Mouse (Mus musculus): ENCODE results near the gene B4galnt1. TPM values are rescaled to one million over a fixed set of nuclear protein-coding genes. Genes with fewer than 3 reads are reported as not detected.
A peak's percentile ranks its signal among the peaks of the same experiment; 100 is the strongest.

B4galnt1 gene
- total RNA-seq, 2 experiments from 2014 or later: 12.7 to 16.3 TPM

DNA sequence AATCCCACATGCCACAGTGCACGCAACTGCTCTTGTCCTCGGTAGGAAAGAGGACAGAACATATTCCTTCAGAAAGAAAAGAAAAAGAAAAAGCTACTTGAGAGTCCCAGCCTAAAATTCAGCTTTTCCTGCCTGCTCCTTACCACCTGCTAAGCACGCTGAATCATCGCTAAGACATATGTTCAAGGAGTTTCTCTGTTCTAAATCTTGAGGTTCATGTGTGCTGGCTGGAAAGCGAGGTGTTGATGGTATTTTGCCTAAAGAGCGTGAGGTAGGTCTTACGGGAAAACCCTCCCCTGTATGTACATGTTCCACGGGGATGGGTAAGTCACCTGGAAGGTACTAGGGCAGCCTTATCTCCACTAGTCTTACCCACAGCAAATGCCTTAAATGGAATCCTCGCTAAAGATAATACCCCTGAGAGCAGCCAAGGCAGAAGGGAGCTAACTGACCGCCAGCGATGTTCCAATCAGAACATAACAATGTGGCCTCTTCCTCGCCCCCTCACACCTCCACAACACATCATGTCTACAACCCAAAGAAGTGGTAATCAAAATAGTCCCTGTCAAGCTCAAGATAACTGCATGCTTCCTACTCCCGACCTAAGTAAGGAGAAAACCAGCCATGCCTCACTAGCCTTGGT is 45.0 kb downstream of the B4galnt1 start:
- DNase-seq: no peak

DNA sequence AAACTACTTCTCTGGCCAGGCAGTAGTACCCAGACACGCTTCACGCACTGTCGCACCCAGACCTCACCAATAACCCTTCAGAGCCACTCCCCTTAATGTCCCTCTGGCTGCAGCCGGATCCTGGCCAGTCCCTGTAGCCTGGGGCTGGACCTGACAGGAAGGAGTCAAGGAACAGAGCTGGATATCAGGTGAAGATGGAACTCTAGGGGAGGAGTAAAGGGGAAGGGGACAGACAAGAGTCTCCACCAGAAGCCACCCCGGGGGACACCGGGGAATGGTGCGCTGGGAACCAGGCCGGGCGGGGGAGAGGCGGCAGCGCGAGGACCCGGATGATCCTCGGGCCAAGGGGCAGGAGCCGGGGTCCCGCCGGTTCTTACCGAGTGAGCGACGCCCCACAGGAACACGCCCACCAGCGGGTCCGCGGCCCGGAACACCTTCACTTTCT is 46.0 kb downstream of the B4galnt1 start:
- DNase-seq: peak; percentile 50

DNA sequence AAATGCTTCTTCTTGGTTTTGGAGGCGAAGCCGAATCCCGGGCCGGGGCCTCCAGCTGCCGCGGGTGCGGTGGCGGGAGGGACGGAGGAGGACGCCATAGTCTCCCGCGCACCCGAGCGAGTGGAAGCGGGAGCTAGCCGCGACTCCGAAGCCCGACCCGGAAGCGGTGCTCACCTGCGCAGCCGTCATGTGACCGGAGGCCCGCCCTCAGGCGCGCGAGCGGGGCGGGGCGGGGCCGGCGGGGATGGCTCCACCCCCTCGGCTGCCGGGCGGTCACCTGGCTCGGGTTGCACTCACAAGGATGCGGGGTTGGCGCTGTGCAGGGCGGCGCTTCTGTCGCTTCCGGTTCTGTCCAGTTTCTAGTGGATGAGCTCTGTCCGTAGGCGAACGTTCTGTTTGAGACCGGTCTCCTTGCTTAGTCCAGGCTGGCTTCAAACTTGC is 46.4 kb downstream of the B4galnt1 start, which contains the start of gene Pip4k2c:
Gene Pip4k2c, minus strand, starts transcription at position 172 of the 441 bp plus-strand sequence.
- peak; percentile 96 for DNase-seq

DNA sequence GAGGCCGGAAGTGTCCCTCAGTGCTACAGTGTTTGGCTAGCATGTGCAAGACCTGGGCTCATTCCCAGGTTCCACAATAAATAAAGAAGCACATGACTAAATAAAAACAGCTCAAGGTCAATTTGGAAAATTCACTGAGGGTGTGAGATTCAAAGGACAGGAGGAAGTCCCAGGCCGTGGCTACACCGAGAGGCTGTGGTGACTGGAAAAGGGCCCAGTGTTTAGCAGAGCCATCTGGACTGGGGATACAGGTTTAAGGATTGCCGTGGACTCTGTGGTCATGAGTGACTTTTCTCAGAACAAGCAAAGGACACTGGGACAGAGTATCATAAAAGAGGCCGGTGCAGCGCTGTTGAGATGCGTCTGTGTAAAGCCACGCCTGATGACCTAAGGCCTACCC is 48.2 kb downstream of the B4galnt1 start:
- DNase-seq: no peak

GRCm38 (mm10) chr10:127213704-127214421 is 48.8 kb downstream of the B4galnt1 start:
- DNase-seq: no peak

- no peak for DNase-seq
Measured at GRCm38 (mm10) chr10:127214422-127214803, 49.4 kb downstream of the B4galnt1 start.

DNA sequence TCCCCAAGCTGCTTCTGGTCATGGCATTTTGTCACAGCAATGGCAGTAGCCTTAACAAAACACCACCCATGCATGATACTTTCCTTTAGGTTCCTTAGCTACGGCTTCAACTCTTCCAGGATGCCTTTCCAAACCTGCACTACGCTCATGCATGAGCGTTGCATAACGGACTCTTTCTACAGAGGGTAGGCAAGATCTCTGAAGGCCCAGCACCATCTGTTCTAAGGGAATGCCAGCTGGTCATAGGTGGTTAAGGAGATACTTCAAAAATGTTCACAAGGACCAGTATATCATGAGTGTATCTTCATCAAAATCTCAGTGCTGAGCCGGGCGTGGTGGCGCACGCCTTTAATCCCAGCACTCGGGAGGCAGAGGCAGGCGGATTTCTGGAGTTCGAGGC is 51.4 kb downstream of the B4galnt1 start:
- no peak for DNase-seq

DNA sequence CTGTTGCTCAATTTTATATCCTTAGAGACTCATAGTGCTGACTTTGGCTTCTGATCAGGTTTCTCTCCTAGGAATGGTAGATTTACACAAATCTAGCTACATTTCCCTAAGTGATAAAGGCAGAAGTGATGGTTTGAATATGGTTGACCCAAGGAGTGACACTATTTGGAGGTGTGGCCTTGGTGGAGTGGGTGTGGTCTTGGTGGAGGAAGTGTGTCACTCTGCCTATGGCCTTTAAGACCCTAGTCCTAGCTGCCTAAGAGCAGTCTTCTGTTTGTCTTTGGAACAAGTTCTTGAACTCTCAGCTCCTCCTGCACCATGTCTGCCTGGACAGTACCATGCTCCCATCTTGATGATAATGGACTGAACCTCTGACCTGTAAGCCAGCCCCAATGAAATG is 52.2 kb downstream of the B4galnt1 start:
- DNase-seq: no peak

- no peak for DNase-seq
Measured at GRCm38 (mm10) chr10:127218339-127218738, 53.3 kb downstream of the B4galnt1 start.

Other genes with a start within 250 kb of the B4galnt1 start
- 100 to 1,000 TPM; 137 to 168 TPM for gene Ctdsp2, start 186.5 kb upstream of the B4galnt1 start, total RNA-seq (2021)
- 1 to 10 TPM in 1 of 2 experiments, under 1 TPM in 1; 0.72 to 2.1 TPM for gene Avil, start 164.5 kb upstream of the B4galnt1 start, total RNA-seq (2021)
- gene Tsfm, start 134.4 kb upstream of the B4galnt1 start, total RNA-seq (2021): 10 to 100 TPM; 74.9 to 76.1 TPM
- gene Mettl1, start 123.8 kb upstream of the B4galnt1 start, total RNA-seq (2021): 10 to 100 TPM; 14.9 to 17.6 TPM
- gene Eef1akmt3, start 123.7 kb upstream of the B4galnt1 start, total RNA-seq (2021): under 1 TPM; 0.24 to 0.42 TPM
- under 1 TPM; 0.27 to 0.30 TPM for gene Cyp27b1, start 117.0 kb upstream of the B4galnt1 start, total RNA-seq (2021)
- gene March9, start 105.0 kb upstream of the B4galnt1 start, total RNA-seq (2021): 1 to 10 TPM; 6.5 to 6.9 TPM
- 100 to 1,000 TPM; 267 to 302 TPM for gene Cdk4, start 101.7 kb upstream of the B4galnt1 start, total RNA-seq (2021)
- gene Tspan31, start 95.0 kb upstream of the B4galnt1 start, total RNA-seq (2021): 10 to 100 TPM; 81.7 to 94.3 TPM
- 1 to 10 TPM; 5.7 to 6.2 TPM for gene Agap2, start 89.9 kb upstream of the B4galnt1 start, total RNA-seq (2021)
- gene Os9, start 44.1 kb upstream of the B4galnt1 start, total RNA-seq (2021): 10 to 100 TPM; 82.0 to 88.6 TPM
- gene Slc26a10, start 15.4 kb downstream of the B4galnt1 start, total RNA-seq (2021): 10 to 100 TPM in 1 of 2 experiments, 1 to 10 TPM in 1; 7.4 to 13.7 TPM
- 10 to 100 TPM; 18.1 to 26.5 TPM for gene Arhgef25, start 24.9 kb downstream of the B4galnt1 start, total RNA-seq (2021)
- gene Dtx3, start 30.5 kb downstream of the B4galnt1 start, total RNA-seq (2021): 10 to 100 TPM; 48.3 to 69.4 TPM
- gene Pip4k2c, start 46.4 kb downstream of the B4galnt1 start, total RNA-seq (2021): 10 to 100 TPM; 27.7 to 30.9 TPM
- gene Kif5a, start 98.1 kb downstream of the B4galnt1 start, total RNA-seq (2021): 10 to 100 TPM in 1 of 2 experiments, 1 to 10 TPM in 1; 7.4 to 16.9 TPM
- gene Dctn2, start 101.1 kb downstream of the B4galnt1 start, total RNA-seq (2021): 100 to 1,000 TPM; 151 to 164 TPM
- gene Mbd6, start 123.8 kb downstream of the B4galnt1 start, total RNA-seq (2021): 10 to 100 TPM; 42.9 to 66.4 TPM
- gene Mars, start 146.6 kb downstream of the B4galnt1 start, total RNA-seq (2021): 10 to 100 TPM; 82.6 to 86.3 TPM
- gene Arhgap9, start 156.7 kb downstream of the B4galnt1 start, total RNA-seq (2021): 1 to 10 TPM; 6.5 to 6.6 TPM
- gene Gli1, start 176.7 kb downstream of the B4galnt1 start, total RNA-seq (2021): 1 to 10 TPM; 5.2 to 5.6 TPM
- gene Inhbe, start 189.2 kb downstream of the B4galnt1 start, total RNA-seq (2021): 1 to 10 TPM; 1.2 to 6.6 TPM
- gene Inhbc, start 205.2 kb downstream of the B4galnt1 start, total RNA-seq (2021): 10 to 100 TPM; 10.9 to 22.9 TPM
- gene R3hdm2, start 215.1 kb downstream of the B4galnt1 start, total RNA-seq (2021): 100 to 1,000 TPM; 119 to 123 TPM